Mouse (Mus musculus) megakaryocyte, embryonic 14.5 days (primary cell): ENCODE results near the gene Rpl10-ps3.

Experiments used
- FLI1 ChIP-seq: IDR thresholded peaks from 2 replicates; pipeline ENCODE4 v1.6.1; 2012; ENCODE audit warnings: low read length, inconsistent platforms, mixed read lengths
- GATA1 ChIP-seq: IDR thresholded peaks from 3 replicates; pipeline ENCODE4 v1.6.1; 2012; ENCODE audit warnings: mixed read lengths, low read length, inconsistent platforms, borderline replicate concordance

- no peak for TF ChIP-seq GATA1
- TF ChIP-seq FLI1, result no peak
Measured at GRCm38 (mm10) chr9:50349156-50349555, 4.4 kb upstream of the Rpl10-ps3 start.
